Mouse (Mus musculus): Measurements from ENCODE around the gene Dbp. TPM values are rescaled to one million over a fixed set of nuclear protein-coding genes. Genes with fewer than 3 reads are reported as not detected.

The Dbp gene
- polyA plus RNA-seq, 1 experiment from 2014 or later, result 2.1 TPM

GRCm38 (mm10) chr7:45716952-45717917 is 12.3 kb downstream of the Dbp start:
- H3K4me1 ChIP-seq, result peaks cover 66% of the 10 kb centered on the region
- peak overlapping the region; percentile 96 for H3K27ac ChIP-seq (replicated peaks)
- WGBS, result 14% methylated on average over 31 of the region's 31 CpGs
- no peak for DNase-seq (ENCODE audit: low spot score)
- H3K27me3 ChIP-seq (ENCODE audit: low read depth, poor library complexity, severe bottlenecking), result no peaks in the 10 kb centered on the region
- H3K36me3 ChIP-seq, result peaks cover 53% of the 10 kb centered on the region
- peak overlapping the region; percentile 82 for H3K4me3 ChIP-seq
- H3K9me3 ChIP-seq (replicated peaks), result no peaks in the 10 kb centered on the region

- H3K4me1 ChIP-seq, result peaks cover 66% of the 10 kb centered on the region
- peak; percentile 99 for DNase-seq (ENCODE audit: low spot score)
- no peaks in the 10 kb centered on the region for H3K27me3 ChIP-seq (ENCODE audit: low read depth, poor library complexity, severe bottlenecking)
- H3K4me3 ChIP-seq, result peak within 1 kb of the TSS; percentile 82
- peak within 1 kb of the TSS; percentile 96 for H3K27ac ChIP-seq (replicated peaks)
- no peaks in the 10 kb centered on the region for H3K9me3 ChIP-seq (replicated peaks)
- WGBS, result under 1% methylated on average over 41 of the region's 41 CpGs
- H3K36me3 ChIP-seq, result peaks cover 53% of the 10 kb centered on the region
These were observed 13.0 kb downstream of the Dbp start, which contains the start of gene Sphk2 for GRCm38 (mm10) chr7:45717918-45718297. Sphk2 (minus strand) TSS chr7:45718002.

DNA sequence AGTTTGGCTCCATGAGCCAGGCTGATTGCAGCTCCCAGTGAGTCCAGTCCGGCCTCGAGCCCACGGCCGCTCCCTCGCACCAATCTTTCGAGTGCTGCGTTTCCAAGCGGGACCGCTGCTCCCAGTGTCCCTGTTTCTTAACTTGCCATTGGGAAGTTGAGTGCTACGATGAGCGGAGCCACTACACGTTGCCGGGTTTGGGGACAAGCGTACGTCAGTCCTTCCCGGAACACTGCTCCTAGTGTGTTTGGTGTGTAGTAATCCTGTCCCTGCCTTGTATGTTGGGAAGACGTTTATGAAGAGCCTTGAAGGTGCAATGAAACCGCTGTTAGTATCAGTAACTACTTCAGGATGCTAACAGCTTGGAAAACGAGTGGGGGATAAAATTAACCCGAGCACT is 13.4 kb downstream of the Dbp start:
- WGBS, result under 1% methylated on average over 20 of the region's 20 CpGs
- Histone ChIP-seq H3K27me3 (ENCODE audit: low read depth, poor library complexity, severe bottlenecking) (no peaks in the 10 kb centered on the region), H3K27ac (replicated peaks) (peak overlapping the region; percentile 96), H3K36me3 (peaks cover 53% of the 10 kb centered on the region), H3K4me3 (peak overlapping the region; percentile 82), H3K4me1 (peaks cover 66% of the 10 kb centered on the region), H3K9me3 (replicated peaks) (no peaks in the 10 kb centered on the region)
- DNase-seq (ENCODE audit: low spot score), result no peak

DNA sequence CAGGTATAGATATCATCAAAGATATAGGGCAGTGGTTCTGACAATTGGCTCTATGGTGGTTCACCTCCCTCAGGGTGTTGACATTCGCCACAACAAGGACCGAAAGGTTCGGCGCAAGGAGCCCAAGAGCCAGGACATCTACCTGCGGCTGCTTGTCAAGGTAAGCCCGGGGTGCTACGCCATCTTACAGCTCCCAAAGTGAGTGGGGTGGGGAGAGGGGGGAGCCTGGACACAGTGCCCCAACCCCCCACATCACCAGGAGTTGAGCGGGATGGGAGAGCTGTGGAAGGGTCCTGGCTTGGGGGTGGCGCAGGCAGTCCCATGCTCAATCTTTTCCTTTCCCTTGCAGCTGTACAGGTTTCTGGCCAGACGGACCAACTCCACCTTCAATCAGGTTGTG is 14.3 kb downstream of the Dbp start:
- peaks cover 54% of the 10 kb centered on the region for H3K36me3 ChIP-seq
- no peak for DNase-seq (ENCODE audit: low spot score)
- H3K27me3 ChIP-seq (ENCODE audit: low read depth, poor library complexity, severe bottlenecking), result no peaks in the 10 kb centered on the region
- WGBS, result 85% methylated on average over 10 of the region's 10 CpGs
- H3K27ac ChIP-seq (replicated peaks), result peak overlapping the region; percentile 96; the same call in 1 of the 2 replicates
- H3K4me3 ChIP-seq, result peak overlapping the region; percentile 82
- no peaks in the 10 kb centered on the region for H3K9me3 ChIP-seq (replicated peaks)
- H3K4me1 ChIP-seq, result peaks cover 62% of the 10 kb centered on the region

- no peak overlapping the region; the same call in 1 of the 2 replicates for H3K27ac ChIP-seq (replicated peaks)
- peaks cover 61% of the 10 kb centered on the region for H3K36me3 ChIP-seq
- H3K4me3 ChIP-seq, result peak overlapping the region; percentile 82; the same call in 1 of the 2 replicates
- DNase-seq (ENCODE audit: low spot score), result no peak
- WGBS, result 90% methylated on average over 16 of the region's 16 CpGs
- no peaks in the 10 kb centered on the region for H3K27me3 ChIP-seq (ENCODE audit: low read depth, poor library complexity, severe bottlenecking)
- no peaks in the 10 kb centered on the region for H3K9me3 ChIP-seq (replicated peaks)
- peaks cover 55% of the 10 kb centered on the region for H3K4me1 ChIP-seq
These were observed 15.0 kb downstream of the Dbp start for GRCm38 (mm10) chr7:45719738-45720412.

DNA sequence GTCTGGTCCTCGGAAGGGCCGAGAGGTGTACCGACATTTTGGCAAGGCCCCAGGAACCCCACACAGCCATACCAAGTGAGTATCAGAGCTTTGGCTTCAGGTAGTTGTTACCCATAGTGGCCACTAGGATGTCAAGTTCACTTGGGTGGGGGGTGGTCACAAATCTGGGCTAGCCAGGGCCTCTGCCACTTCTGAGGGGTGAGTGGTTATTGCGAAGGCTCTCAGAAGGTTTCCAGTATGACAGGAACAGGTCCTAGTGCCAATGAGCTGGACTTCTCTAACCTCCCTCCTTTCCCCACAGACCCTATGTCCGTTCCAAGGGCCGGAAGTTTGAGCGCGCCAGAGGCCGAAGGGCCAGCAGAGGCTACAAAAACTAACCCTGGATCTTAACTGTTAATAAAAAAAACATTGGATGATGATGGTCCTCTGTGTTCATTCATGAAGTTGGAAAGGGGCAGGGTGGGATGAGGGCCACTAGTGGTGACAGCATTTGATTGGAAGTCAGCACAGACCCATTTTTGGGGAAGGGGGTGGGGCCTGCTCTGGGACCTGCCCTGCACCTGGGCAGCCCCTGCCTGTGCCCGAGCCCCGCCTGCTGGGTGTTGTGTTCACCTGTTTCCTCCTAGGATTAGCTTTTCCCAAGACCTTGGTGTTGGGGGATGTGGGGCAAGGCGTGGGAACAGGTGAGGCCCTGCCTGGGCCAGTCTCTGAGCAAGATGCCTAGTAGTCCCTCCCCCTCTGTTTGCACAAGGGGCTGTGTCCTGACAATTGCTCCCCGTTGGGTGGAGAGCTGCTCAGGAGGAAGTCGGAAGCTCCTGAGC is 15.7 kb downstream of the Dbp start, which contains the start of gene Fam83e:
Fam83e (plus strand) TSS at position 800 of the 821 bp plus-strand sequence.
- no peak within 1 kb of the TSS for H3K27ac ChIP-seq (replicated peaks)

DNA sequence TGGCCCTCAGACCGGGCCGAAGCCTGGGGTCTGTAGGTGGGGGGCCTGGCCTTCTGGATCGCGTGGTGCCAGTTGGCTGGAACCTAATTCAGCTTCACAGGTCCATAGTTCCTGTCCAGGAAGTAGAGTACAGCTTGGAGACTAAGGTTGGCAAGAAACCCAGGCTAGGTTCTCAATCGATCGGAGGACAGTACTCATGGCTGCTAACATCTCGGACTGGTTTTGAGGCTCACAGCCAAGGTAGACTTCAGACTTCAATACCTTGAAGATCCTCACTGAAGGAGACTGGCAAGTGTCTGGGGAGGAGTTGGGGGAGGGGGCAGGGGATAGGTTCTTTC is 16.3 kb downstream of the Dbp start:
- H3K4me3 ChIP-seq, result 0 out of 2 replicates have a peak overlapping the region, but pooled peaks have one; percentile 2
- WGBS, result 80% methylated on average over 7 of the region's 7 CpGs
- no peak overlapping the region for H3K27ac ChIP-seq (replicated peaks)
- DNase-seq (ENCODE audit: low spot score), result no peak
- H3K9me3 ChIP-seq (replicated peaks), result no peaks in the 10 kb centered on the region
- H3K4me1 ChIP-seq, result peaks cover 42% of the 10 kb centered on the region
- peaks cover 74% of the 10 kb centered on the region for H3K36me3 ChIP-seq
- H3K27me3 ChIP-seq (ENCODE audit: low read depth, poor library complexity, severe bottlenecking), result no peaks in the 10 kb centered on the region

More for the DNA sequence above, 15.7 kb downstream of the Dbp start, which contains the start of gene Fam83e:
- 89% methylated on average over 14 of the region's 14 CpGs for WGBS
- Histone ChIP-seq H3K36me3 (peaks cover 69% of the 10 kb centered on the region), H3K9me3 (replicated peaks) (no peaks in the 10 kb centered on the region), H3K4me3 (peak within 1 kb of the TSS; percentile 82; the same call in 1 of the 2 replicates), H3K4me1 (peaks cover 48% of the 10 kb centered on the region), H3K27me3 (ENCODE audit: low read depth, poor library complexity, severe bottlenecking) (no peaks in the 10 kb centered on the region)
- no peak for DNase-seq (ENCODE audit: low spot score)

DNA sequence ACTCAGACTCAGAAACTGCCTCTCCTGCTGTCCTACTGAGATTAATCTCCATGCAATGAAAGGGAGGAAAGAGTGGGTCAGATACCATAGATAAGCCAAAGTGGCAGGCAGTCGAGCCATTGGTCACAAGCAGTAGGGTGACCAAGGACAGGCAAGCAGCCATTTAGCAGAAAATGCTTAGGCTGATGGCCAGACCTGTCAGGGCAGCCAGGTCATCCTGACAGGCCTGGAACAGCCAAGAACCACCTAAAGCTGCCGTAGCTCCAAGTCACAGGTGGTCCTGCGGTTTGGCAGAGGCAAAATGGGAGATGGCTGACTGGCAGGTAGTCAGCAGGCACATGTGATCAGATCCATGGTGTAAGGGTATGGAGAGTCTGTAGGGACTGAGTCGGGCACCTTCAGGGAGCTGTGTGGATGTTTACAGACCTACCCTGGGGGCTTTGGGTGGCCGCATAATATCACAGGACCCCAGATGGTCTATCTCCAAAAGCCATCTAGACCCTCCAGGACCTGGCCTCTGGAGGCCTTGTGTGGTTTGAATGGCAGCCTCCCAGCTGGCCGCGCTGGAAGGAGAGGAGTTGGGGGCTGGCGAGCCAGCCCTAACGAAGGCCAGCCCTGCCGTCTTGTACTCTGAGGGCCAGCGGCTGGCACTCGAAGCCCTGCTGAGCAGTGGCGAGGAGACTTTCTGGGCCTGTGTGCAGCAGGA is 16.9 kb downstream of the Dbp start:
- H3K27me3 ChIP-seq (ENCODE audit: low read depth, poor library complexity, severe bottlenecking), result no peaks in the 10 kb centered on the region
- DNase-seq (ENCODE audit: low spot score), result no peak
- H3K27ac ChIP-seq (replicated peaks), result no peak overlapping the region
- 84% methylated on average over 13 of the region's 13 CpGs for WGBS
- peaks cover 80% of the 10 kb centered on the region for H3K36me3 ChIP-seq
- peaks cover 37% of the 10 kb centered on the region for H3K4me1 ChIP-seq
- H3K9me3 ChIP-seq (replicated peaks), result no peaks in the 10 kb centered on the region
- H3K4me3 ChIP-seq, result peak overlapping the region; percentile 2; the same call in 1 of the 2 replicates

DNA sequence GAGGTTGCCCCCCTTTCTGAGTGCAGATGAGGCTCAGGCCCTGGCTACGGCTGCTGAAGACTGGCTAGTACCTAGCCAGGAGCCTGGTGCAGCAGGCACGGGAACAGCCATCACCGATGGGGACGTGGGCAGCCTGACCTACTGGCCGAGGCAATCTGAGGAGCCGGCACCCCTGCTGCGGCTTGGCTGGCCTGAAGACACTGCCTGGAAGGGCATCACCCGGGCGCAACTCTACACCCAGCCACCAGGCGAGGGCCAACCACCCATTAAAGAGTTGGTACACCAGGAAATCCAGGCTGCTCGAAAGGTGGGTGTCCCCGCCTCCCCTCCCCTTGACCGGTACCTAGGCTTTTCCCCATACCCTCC is 17.4 kb downstream of the Dbp start:
- Histone ChIP-seq H3K4me1 (peaks cover 32% of the 10 kb centered on the region), H3K27me3 (ENCODE audit: low read depth, poor library complexity, severe bottlenecking) (no peaks in the 10 kb centered on the region), H3K9me3 (replicated peaks) (no peaks in the 10 kb centered on the region), H3K36me3 (peaks cover 86% of the 10 kb centered on the region), H3K4me3 (peak overlapping the region; percentile 2; the same call in 1 of the 2 replicates), H3K27ac (replicated peaks) (no peak overlapping the region)
- WGBS, result 88% methylated on average over 13 of the region's 13 CpGs
- no peak for DNase-seq (ENCODE audit: low spot score)

DNA sequence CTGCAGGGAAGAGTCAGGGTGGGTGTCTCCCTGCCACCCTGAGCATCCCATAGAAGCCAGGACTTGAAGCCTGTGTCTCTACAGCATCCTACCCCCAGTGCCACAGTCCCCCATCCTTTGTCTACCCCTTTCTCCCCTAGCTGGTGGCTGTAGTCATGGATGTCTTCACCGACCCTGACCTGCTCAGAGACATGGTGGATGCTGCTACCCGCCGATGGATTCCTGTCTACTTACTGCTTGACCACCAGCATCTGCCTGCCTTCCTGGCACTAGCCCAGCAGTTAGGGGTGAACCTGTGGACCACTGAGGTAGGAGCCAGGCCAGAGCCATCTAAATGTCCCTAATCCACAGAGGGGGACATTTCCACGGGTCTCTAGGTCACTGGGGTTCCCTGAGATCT is 18.4 kb downstream of the Dbp start:
- Histone ChIP-seq H3K27me3 (ENCODE audit: low read depth, poor library complexity, severe bottlenecking) (no peaks in the 10 kb centered on the region), H3K4me1 (peaks cover 32% of the 10 kb centered on the region), H3K27ac (replicated peaks) (no peak overlapping the region), H3K4me3 (no peak overlapping the region), H3K9me3 (replicated peaks) (no peaks in the 10 kb centered on the region), H3K36me3 (peaks cover 95% of the 10 kb centered on the region)
- WGBS, result 94% methylated on average over 4 of the region's 4 CpGs
- no peak for DNase-seq (ENCODE audit: low spot score)

- Histone ChIP-seq H3K4me3 (no peak overlapping the region), H3K4me1 (peaks cover 30% of the 10 kb centered on the region), H3K27ac (replicated peaks) (no peak overlapping the region), H3K36me3 (peaks cover 100% of the 10 kb centered on the region), H3K9me3 (replicated peaks) (no peaks in the 10 kb centered on the region), H3K27me3 (ENCODE audit: low read depth, poor library complexity, severe bottlenecking) (no peaks in the 10 kb centered on the region)
- no peak for DNase-seq (ENCODE audit: low spot score)
- 95% methylated on average over 14 of the region's 14 CpGs for WGBS
These were observed 18.9 kb downstream of the Dbp start for GRCm38 (mm10) chr7:45723781-45724180.

DNA sequence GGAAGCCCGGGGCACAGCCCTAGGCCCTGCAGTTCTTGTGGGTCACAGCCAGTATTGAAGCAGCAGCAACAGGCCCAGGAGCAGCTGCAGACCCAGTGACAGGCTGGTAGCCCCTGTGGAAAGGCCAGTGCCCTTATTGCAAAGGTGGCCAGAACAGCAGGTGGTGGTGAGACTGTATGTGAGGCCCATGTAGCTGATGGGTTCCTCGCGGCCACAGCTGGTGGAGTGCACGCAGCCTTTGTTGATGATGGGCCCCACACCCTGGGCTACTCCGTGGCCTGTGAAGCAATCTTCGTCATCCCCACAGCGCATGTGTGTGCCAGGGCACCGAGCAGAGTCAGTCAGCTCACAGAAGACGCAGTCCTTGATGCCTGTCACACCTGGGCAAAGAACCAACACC is 20.3 kb downstream of the Dbp start:
- H3K27ac ChIP-seq (replicated peaks), result no peak overlapping the region
- no peak overlapping the region for H3K4me3 ChIP-seq
- 93% methylated on average over 9 of the region's 9 CpGs for WGBS
- H3K4me1 ChIP-seq, result peaks cover 25% of the 10 kb centered on the region
- H3K36me3 ChIP-seq, result peaks cover 100% of the 10 kb centered on the region
- no peaks in the 10 kb centered on the region for H3K27me3 ChIP-seq (ENCODE audit: low read depth, poor library complexity, severe bottlenecking)
- no peak for DNase-seq (ENCODE audit: low spot score)
- H3K9me3 ChIP-seq (replicated peaks), result no peaks in the 10 kb centered on the region

Data from midbrain, embryonic 10.5 days (tissue).